Mouse (Mus musculus) telencephalon, adult 2 months (tissue): ENCODE data around the gene Calcrl.

Experiments
- DNase-seq: peaks from one replicate; pipeline ENCODE4 v3.0.0-alpha.2; 2011; ENCODE audit warnings: low read depth, low spot score

The Calcrl gene

GRCm38 (mm10) chr2:84336331-84336730 is 88.9 kb downstream of the Calcrl start:
- DNase-seq, result no peak

GRCm38 (mm10) chr2:84316185-84316805 is 108.9 kb downstream of the Calcrl start:
- DNase-seq, result no peak

GRCm38 (mm10) chr2:84296517-84296916 is 128.7 kb downstream of the Calcrl start:
- DNase-seq, result no peak

GRCm38 (mm10) chr2:84295068-84295467 is 130.1 kb downstream of the Calcrl start:
- no peak for DNase-seq

GRCm38 (mm10) chr2:84294611-84295010 is 130.6 kb downstream of the Calcrl start:
- no peak for DNase-seq

GRCm38 (mm10) chr2:84292351-84293000 is 132.7 kb downstream of the Calcrl start:
- no peak for DNase-seq

GRCm38 (mm10) chr2:84288940-84289557 is 136.2 kb downstream of the Calcrl start:
- no peak for DNase-seq
